Mouse (Mus musculus) CD8-positive naive resting alpha-beta T cell, adult 2 months (primary cell): ENCODE measurements around the gene Itsn1.
A peak's percentile ranks its signal among the peaks of the same experiment; 100 is the strongest.

ENCODE experiments used
- DNase-seq, 2 experiments: peaks; one replicate each; pipeline ENCODE4 v3.0.0; 2022; ENCODE audit warnings: low read depth in 2 of 2, low spot score in 2 of 2

The Itsn1 gene

DNA sequence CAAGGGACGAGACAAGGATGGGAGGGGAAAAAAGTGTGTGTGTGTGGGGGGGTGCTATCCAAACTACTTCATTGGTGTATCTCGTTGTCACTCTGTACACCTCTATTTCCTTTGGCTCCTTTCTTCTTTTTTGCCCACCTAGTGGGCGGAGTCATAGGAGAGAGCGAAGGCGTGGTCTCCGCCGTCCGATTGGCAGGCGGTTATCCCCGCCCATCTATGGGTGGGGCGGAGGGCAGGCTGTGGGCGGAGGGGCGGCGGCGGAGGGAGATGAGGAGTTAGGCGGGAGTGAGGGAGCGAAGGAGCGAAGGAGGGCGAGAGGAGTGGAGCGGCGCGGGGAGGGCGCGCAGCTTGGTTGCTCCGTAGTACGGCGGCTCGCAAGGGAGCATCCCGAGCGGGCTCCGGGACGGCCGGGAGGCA is at the start of gene Itsn1:
Itsn1 (plus strand) TSS at position 216 of the 417 bp plus-strand sequence.
- DNase-seq = peak; percentile 94 to 96

DNA sequence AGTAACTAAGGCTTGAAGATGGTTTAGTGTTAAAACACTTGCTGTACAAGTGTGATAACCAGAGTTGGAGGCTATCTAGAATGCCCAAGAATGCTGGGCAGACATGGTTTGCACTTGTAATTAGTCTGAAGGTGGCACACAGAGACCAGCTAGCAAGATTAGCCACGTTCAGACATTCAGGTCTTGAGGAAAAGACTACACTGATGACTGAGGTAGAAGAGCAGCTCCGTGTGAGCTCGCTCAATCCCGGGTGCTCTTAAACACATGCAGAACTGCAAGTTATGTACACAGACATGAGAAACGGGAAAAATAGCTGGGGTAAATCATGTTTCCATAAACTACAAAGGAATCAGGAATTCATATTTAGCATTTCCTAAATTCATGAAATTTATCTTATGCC is 48.4 kb upstream of the Itsn1 start:
- DNase-seq = no peak

DNA sequence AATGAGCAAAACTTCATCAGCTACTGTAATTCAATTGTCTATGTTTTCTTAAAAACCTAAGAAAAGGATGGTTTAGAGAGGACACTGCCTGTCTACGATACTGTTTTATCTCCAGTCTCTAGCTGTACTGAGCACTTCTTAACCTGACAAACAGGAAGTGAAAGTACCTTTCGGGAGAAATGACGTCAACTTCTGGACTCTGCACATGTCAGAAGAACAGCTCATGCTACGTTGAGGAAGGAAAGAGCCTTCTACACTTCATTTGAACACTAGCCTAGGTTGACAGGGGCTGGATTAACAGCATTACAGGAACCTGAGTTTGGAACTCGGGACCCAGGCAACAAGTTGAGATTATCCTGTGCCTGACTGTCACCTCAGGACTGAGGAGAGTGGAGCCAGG is 43.6 kb upstream of the Itsn1 start:
- peak; percentile 29 to 54 for DNase-seq

DNA sequence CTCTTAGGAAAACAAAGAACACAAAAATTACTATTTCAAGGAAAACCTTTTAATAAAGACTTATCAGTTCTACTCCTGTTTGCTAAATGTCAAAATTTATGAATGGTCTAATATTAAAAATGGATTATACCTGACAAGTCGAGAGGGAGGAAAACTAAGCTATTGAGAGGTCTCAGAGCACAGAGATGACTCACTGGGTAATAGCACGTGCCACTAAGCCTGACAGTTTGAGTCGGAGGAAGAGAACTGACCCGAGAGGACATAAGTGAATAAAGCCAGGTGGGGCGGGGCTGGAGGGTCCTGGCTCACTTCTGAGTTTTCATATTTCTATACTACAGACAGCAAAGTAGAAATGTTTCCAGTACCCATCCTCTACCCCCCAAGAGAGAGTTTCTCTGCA is 42.7 kb upstream of the Itsn1 start:
- DNase-seq = no peak

DNA sequence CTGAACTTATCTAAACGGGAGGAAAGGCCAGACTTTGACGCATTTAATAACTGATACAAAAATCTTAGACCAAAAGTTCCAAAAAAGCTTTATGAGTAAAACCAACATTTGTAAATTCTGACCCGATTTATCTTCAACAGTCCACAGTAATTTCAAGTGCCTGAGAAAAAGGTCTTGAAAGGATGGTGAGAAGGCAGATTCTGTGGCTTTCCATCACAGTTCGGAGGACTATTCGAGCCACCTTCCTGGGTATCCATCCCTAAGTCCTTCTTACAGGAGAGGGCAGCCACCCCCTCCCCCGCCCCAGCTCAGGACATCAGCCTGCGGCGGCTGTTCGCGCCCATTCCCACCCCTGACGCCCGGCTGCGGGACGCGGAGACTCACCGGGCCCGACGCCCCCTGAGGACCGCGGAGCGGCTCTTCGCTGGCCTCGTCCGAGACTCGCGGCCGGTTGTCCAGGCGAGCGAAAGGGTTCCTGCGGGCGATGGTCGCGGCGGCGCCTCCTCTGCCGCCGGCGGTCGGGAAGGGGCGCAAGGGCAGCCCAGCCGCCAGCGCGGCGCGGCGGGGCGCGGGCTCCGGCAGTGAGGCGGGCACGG is 41.0 kb upstream of the Itsn1 start:
- DNase-seq = no peak

DNA sequence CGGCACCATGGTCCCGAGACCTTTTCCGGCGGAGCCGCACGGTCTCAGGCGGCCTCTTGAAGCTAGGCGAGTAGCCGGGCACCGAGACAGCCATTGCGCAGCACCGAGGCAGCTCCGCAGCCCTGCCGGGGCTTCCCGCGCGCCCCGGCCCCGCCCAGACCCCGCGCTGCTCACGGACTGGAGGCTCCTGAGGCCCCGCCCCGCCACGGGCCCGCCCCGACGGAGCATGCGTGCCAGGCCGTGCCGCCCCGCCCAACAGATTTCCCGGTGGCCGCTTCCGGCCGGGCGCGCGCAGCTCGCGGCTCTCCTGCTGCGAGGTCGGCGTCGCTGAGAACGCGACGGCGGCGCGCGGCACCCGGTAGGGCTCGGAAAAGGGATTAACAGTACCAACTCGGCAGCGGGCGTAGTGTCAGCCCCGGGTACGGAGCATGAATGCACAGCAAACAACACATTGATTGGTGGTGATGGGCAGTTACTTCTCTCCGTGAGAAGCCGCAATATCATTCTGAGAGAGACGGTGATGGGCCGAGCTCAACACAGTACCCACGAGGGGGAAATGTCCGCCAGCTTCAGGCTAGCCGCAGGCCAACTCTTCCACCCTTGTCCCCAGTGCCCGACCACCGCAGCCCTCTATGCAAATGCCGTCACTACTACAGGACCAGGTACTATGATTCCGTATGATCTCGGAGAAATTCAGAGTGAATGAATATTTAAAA is 40.3 kb upstream of the Itsn1 start, which contains the start of gene Donson:
Donson (minus strand) TSS at position 152 of the 716 bp plus-strand sequence.
- peak; percentile 89 to 93 for DNase-seq

DNA sequence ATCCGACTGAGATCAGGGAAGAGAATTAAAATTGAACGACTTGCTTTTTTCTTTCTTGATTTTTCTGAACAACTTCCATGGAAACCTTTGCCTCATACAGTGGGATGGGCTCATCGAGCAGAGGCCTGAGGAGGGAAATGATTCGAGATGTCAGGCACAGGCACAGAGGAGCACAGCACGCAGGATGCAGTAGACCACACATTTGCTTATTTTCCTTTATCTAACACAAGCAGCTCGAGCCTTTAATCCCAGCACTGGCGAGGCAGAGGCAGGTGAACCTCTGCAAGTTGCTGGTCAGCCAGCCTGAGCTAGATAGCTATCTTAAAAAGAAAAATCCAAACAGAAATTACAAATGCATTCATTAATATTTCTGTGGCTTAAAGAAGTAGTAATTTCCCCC is 39.3 kb upstream of the Itsn1 start:
- no peak for DNase-seq

DNA sequence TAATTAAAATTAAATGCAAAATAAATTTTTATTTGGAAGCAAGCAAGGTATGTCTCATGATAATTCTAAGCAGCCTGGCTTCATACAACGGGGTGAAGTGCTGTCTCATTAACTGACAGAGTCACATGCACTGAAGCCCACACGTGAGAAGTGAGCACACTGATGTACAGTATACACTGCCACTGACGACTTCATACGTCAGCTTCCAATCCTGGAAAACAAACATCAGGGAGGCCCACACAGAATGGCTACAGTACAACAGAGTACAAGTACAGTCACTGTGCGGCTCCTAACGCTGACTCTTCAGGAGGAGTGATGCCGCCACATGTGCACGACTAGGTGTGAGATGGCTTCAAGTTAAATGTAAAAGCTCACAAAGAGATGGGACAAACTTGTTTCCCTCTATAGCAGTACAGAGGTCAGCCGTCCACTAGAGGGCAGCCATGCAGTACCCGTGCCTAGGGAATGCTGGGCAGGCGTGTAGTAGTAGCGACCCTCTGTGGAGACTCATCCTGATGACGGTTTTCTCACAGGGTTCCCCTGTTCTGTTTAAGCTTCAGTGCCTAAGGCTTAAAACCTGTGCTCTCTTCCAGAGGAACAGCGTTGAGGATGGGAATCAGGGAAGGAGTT is 34.5 kb upstream of the Itsn1 start:
- peak; percentile 33 to 66 for DNase-seq

DNA sequence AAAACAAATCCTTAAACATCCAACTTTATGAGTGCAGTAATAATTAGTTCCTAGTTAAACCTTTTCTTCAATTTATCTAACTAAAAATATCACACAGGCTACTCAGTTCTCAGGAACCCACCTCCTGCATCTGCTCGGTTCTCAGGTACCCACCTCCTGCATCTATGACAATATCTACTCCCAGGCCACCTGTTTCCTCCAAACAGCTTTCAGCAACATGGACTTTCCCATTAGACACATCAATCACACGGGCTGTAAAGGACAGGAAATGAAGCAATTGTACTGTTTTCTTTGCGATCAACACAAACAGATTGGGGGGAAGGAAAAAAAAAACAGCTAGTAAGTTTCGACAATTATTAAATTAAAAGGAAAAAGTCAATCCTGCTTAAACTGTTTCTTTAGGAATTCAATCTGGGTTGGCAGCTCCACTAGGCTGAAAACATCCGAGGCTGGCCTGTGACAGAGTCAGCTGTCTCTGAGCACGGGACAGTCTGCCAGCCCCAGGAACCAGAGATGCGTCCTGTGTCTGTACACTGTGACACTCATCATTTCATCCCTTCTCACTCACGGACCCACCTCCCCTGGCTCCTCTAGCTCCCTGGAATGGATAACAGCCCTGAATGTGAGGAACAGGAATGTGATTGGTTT is 33.8 kb upstream of the Itsn1 start:
- no peak for DNase-seq

DNA sequence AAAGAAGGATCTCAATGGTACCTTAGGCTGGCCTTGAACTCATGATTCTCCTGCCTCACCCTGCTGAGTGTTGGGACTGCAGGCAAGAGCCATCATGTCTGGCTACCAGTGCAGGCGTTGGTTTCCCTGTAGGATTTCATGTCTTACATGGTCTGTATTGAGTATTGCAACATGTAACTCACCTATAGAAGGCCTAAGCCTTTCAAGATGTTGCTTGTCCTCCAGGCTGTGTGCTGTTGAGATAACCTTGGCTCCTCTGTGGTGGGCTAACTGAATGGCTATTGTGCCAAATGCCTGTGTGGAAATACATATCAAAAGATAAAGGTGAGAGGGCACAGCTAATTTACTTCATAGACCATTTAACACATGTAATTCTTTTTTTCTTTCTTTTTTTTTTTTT is 30.1 kb upstream of the Itsn1 start:
- DNase-seq = no peak

DNA sequence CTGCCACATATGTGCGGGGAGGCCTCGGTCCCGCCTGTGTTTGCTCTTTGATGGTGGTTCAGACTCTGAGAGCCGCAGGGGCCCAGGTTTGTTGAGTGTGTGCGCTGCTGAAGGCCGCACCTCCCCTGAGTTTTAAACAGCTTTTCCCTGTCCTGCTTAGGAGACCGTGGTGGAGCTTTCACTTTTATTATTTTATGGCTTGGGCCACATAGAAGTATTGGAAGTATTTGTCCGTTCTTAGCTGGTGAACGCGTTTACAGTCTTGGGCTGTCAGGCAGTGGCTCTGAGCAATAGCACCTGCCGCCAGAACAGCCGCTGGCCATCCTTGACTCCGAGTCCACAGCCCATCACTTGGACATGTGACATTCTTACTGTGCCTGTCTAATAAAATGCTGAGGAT is 27.2 kb upstream of the Itsn1 start:
- no peak for DNase-seq

DNA sequence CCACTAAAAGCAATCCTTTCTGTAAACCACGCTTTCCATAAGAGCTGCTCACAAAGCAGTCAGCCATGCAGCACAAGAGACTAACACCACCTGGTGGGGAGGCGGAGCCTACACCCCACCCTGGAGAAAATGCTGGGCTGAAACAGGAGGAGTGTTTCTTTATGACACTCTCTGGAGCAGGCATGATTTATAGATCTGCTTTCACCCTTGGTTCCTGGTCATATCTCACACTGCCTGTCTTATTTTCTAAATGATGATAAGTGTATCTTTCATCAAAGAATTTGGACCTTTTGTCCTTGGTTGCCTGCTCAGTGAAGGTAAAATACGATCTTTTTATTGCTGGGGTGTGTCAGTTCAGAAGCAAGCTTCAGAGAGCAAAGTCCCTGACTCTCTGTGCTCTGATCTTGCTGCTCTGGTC is 26.3 kb upstream of the Itsn1 start:
- DNase-seq = no peak

DNA sequence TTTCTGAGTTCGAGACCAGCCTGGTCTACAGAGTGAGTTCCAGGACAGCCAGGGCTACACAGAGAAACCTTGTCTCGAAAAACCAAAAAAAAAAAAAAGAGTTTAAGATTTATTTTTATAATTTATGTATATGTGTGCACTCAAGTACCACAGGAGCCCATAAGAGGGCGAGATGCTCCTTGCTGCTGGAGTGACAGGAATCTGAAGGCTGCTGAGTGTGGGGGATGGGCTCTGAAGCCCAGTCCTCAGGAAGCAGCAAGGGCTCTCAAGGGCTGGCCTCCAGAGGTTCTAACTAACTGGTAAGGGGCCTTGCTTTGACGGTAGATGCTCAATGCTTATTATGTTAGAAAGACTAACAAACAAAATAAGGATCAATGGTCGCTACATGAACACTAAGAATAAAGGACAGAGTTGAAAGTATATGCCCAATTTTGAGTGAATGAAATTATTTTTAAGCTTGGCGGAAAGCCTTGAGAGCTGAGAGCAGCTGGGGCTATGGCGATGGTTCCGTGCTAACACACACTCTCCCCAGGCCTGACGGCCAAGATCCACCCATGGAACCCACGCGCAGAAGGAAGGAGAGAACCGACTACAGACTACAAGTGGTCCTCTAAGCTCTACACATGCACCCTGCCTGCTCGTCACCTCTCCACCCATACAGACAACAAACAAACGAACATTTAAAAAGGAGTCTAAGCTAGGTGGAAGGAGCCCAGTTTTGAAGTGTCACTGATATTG is 24.3 kb upstream of the Itsn1 start:
- DNase-seq = no peak

DNA sequence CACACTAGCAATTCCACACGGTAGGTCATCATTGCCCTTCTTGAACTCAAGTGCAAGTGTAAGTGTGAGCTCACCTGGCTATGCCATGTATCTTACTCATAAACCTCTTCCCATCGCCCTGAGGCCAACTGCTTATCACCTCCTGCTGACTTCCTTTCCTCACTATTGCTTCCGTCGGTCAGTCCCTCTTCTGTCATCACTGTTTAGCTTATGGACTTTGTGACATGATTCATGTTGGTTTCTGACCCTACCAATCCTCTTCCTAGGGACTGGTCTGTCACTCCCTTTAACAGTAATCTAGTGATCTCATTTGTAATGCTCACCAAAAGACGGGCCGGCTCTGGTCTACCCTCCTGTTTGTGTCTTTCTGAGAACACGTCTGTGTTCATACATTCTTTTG is 18.8 kb upstream of the Itsn1 start:
- DNase-seq = no peak

DNA sequence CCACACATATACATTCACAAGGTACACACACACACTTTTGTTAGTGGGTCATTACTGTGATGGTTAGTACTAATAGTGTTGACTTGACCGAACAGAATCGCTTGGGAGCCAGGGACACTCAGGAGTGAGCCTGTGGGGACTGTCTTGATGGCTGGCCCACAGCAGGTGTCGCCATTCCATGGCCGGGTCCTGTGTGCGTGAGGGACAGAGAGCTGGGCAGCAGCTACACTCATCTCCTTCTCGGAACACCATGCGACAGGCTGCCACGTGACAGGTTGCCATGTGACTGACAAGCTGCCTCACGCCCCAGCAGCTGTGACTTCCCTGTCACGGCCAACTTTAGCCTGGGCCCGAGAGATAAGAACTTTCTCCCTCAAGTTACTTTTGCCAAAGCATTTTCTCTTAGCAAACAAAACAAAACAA is 12.1 kb upstream of the Itsn1 start:
- DNase-seq = no peak

DNA sequence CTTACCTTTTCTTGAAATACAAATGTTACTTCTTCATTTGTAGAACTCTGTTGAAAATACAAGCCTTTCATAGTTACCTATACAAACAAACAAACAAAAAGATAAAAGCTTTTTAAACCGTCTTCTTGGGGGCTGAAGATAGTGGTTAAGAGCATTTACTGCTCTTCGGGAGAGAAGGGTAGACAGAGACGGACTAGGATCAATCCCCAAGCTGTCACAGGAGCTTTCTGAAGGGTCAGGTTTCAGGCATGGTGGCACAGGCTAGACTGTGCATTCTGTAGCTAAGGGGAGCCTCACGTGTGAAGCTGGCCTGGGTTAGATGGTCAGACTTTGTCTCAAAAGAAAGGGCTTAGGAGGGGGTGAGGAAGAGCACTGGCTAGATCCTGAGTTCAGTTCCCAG is 11.7 kb upstream of the Itsn1 start:
- DNase-seq = no peak

DNA sequence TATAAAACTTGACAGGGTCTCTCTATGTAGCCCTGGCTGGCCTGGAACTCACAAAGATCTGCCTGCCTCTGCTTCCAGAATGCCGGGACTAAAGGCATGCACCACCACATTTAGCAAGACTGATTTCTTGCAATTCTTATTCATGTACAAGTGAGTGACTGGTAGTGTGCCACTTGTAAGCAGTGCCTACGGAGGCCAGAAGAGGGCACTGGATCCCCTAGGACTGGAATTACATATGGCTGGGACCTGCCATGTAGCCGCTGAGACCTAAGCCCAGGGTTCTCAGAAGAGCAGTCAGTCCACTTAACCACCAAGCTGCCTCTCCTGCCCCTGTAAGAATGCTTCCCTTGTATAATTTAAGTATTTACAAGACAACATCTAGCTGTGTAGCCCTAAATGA is 4.8 kb upstream of the Itsn1 start:
- peak; percentile 53 to 67 for DNase-seq

DNA sequence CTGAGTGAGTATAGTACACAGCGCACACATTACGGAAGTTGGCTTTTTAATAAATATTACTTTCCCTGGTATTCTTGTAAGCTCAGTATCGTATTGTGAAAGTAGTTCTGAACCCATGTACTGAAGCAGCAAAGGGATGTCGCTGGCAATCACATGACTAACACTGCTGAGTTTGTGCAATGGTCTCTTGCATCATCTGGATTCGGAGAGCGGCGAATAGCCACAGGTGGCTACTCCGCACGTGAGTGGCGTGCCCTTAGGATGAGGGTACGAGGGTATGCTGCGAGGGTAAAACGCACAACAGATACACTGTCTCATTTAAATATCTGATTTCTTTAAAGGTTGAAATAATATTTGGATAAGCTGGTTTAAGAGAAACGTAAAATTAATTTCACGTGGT is 1.6 kb upstream of the Itsn1 start:
- no peak for DNase-seq

DNA sequence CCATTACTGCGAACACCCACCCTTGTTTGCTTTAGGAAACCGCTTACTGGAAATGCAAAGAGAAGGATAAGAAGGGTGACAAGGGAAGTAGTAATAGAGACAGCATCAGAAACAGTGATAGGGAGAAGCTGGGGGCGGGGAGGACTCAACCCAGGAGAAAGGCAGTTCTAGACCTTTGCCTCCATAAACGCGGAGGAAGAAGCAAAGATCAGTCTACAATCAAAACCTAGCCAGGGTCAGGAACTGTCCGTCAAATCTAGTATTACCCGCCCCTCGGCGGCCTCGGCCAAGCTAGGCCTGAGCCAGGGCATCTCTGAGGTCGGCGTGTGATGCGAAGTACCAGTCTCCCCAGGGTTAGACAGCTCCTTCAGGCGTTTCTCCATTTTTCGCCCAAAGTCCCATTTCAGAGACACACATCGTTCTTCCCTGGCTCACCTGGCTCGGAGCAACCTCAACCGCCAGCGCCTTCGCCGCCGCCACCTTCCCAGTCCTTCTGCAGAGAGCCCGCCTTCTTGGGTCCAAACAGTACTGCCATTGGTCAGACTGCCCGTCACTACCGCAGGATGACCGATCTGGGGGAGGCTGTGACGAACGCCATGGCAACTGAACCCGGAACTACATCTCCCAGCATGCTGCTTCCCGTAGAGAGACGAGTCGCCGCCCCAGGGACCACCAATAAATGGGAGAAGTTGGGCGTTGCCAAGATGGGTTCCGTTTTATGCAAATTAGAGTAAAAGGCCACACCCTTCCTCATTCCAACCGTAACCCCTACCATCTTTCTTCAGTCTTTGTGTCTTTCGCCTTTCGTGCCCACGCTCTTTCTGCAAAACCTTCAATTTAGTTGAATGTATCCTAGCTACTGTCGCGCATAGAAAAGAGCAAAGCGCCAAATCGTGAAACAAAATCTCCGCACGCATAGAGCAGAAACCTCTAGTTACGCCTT is 687 bp upstream of the Itsn1 start, which contains the start of gene Cryzl1:
Cryzl1 (minus strand) TSS at position 853 of the 943 bp plus-strand sequence.
- DNase-seq = peak; percentile 84

DNA sequence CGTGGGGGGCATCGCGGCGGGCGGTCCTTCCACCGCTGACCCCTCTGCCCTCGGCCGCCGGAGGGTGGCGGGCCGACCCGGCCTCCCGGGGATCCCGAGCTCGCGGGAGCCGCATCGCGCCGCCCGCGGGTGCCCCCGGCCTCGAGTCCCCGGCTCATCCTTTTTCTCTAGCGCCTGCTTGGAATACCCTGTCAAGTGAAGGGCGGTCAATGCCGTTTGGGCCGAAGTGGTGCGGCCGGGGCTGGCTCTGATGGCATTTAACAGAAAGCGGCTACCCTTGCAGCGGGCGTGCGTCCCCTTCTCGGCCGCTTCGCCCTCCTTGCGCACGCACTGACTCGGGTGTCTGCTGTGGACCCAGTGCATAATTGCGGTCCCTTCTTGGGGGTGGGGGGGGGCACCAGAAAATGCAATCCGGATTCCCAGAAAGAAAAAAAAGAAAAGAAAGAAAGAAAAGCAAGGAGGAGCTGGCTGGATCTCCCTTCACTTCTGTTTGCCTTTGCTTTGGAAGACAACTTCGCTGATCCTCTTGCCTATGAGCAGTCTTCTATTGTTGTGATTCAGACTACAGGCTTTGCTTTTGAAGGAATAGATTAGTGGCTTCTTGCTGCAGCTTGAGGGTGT is 850 bp downstream of the Itsn1 start:
- DNase-seq = peak in 1 of 2 experiments; percentile 4
